Mouse (Mus musculus) lung, postnatal 14 days (tissue): Measurements from ENCODE around the gene Meis1.

ENCODE experiments used
- DNase-seq: peaks from one replicate; pipeline ENCODE4 v3.0.0; 2021

Gene Meis1

DNA sequence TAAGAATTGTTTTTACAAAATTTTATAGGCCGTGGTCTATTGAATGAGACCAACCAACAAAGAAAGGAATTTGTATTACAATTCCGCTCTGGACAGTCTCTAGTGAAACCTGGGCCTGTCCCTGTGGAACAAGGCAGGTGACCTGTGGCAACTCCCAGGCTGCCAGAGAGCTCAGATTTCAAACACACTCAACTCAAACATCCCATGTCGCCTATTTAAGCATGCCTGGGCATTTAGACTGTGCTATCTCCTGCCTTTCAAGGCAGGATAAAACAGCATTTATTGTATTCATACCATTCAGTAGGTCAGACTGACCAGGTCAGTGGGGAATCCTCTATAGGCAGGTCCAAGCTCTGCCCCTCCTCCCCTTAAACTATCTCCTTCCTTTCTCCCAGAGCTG is 73.0 kb downstream of the Meis1 start:
- no peak for DNase-seq

DNA sequence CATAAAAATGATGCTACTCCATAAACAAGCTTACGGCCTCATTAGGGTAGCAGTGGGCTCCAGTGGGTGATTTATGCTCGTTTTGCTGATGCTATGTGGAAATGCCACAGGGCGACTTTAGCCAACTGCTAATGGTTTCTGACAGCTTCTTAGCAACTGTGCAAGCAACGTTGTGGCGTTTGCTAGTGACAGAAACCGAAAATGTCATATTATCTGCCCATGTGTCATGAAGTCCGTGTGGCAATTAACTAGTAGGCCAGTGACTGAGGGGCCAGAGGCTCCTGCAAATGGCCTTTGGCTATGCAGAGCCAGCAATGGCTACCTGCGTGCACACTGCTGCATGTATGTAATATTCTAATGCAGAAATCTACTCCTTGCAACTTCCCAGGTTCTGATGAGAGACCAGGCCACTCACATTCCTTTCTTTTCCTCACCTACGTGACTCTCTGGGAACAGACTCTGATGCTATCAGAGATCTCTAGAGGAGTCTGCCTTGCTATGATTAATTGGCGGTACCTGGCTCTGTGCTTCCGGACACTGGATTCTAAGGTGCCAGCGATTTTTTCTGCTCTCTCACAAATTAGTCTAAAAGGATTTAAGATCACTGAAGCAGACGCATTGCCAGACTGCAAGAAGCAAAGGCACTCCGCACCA is 73.7 kb downstream of the Meis1 start:
- DNase-seq = no peak

DNA sequence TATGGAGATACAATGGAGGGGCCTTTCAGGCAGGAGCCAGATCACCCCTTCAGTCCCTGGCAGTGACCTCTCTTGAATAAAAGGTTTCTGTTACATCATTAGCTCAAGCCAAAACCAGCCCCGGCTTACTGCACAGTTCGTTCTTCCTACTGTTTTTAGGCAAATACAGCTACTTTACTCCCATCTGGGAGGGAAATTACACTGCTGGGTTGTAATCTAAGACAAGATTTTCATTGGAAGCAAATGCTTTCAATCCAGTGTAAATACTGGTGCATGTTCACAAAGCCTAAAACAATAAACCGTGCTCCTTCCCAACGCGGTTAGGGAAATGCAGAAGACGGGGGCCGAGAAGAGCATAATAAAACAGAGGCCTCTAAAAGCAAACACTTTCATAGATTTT is 74.6 kb downstream of the Meis1 start:
- no peak for DNase-seq

DNA sequence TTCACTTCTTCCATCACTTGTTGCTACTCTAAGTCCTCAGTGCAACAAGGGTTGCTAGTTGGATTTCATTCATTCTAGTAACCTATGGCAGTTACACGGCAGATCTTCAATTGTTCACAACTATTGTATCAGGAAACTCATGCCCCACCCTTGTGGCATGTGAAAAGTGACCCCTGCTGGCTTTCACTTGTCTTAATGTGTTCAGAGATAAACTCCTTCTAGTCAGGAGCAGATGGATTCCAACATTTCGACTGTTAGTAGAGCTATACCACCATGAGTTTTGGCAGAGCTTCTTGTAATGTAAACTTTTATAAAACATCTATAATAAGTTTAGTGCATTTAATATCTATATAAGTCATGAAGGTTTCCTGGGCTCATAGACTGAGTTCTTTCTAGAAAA is 75.8 kb downstream of the Meis1 start:
- no peak for DNase-seq

DNA sequence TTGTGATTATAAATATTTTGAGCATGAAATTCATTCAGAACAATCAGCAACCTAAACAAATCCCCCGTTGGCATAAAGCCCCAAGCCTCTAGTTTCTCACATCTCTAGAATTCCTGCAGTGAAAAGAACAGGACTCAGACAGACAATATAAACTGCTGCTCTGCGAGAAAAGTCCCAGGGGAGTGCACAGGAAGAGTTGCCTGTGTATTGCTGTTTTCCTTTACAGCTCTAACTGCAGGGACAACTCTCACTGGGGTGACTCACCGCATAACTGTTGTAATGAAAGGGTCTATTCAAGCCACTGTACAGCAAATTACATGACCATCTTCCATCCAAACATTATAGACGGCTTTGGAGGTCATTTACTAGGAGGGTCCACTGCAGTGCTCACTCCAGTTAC is 77.9 kb downstream of the Meis1 start:
- no peak for DNase-seq

DNA sequence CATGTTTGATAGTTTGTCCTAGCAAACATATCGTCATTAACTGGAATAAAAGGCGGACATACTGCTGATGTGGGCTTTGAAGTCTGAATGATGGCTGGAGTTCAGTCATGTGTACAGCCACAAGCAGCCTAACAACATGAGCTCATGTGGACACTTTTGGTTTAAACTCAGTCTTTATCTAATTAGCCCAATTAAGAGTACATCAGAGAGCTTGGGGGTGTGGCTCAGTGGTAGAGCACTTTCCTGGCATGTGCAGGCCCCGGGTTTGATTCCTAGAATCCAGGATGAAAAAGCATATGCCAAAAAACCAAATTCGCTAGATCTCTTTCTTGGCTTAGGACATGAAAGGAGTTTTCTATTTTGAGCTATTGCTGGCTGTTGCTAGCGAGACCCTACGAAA is 83.9 kb downstream of the Meis1 start:
- DNase-seq = no peak

DNA sequence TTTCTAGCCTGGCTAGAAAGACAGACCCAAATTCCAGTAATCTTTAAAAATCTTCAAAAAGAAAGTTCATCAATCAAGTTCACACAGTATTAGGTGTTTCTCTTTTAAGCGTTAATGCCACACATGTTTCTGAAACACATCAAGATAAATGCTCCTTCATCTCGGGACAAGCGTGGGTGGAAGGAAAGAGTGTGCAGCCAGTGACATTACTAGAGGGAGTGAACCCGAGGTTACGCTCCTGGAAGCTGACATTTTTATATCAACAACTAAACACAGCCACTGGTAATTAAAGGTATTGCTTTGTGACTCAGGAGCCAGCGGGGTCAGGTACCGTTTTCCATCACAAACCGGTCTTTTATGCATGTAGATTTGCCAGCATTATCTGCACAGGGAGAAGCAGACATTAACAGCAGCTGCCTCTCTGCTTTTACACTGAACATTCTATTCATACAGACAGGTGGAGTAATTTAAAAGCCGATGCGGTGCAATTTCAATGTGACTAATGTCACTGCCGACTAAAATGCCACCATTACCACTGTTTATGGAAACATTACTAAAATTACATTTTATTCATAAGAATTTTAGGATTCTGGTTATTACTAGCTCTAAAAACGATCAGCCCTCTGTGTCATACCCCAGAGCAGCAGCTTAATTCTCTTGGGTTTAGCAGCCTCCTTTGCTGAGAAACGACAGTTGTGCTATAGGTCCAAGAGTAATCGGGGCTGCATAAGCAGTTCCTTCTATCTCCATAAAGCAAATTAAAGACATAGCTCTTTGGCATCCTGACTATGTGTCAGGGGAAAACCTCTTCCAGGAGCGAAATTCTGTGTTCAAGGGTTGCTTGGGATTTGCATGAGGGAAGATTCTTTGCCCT is 87.5 kb downstream of the Meis1 start:
- DNase-seq = no peak

DNA sequence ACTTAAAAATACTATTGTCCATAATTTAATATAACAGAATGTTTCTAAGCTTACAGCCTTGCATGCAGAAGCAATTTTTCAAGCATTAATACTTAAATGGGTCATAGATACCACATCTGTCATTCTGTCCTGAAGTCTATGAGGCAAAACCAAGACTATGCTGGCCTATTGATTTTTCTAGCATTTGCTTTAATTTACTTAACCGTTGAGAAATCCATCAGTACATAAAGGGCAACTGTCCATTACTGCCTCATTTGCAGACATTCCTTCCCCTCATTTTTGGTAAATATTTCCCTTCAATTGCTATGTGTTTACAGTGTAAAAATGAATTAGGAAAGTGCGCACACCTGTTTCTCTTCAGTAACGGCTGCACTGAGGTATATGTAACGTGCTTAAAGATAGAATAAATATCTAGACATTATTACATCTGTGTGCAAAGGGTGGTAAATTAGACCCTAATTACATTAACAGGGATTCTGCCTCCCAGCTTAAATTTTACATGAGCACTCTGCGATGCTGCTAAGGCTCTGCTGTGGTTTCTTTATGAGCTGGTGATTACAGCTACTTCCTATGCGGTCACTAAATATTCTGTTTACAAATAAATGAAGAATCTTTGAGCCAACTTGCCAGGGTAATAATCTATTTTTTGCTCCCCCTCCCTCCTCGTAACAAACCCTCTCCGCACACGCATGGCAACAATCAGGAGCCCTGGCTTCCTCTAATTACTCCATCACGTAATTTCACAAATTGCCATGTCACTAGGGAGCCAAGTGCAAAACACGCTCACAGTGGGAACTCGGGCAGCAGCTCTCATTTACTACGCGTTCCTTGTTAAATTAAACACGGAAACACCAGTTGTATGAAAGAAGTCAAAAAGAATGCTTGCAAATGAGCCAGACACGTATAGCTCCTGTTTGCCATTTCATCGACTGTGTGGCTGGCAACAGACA is 88.7 kb downstream of the Meis1 start:
- no peak for DNase-seq

DNA sequence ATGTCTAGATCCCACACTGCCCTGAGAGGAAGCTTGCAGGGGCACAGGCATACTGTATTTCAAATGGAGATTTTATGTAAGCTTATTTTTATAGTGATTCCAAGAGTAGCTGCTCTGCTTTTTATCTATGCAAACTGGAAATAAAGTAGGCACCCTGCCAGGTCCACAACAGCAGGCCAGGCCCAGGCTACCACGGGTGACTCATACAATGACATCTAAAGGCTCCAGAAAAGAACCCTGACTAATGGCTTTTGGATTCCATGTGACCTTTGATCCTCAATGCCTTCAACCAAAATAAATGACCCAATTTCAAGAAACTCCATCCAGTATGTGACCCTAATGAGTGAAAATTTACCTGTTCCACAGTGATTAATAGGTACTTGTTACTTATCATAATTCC is 91.4 kb downstream of the Meis1 start:
- DNase-seq = peak; percentile 24

DNA sequence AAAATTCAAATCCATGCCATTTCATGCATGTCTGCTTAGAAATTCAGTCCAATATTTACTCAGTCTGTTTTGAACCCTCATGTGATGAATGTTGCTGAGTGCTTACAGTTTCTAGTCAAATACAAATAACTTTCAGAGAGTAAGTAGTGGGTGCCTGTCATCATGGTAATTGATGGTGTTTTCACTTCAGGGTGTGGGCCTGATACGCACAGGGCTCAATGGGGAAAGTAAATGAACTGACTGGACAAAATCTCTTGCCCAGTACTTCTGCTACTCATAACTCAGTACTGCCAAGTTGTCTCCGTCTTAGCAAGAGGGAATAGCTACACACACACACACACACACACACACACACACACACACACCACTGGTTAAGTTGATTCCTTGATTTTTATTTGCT is 92.0 kb downstream of the Meis1 start:
- DNase-seq = no peak

DNA sequence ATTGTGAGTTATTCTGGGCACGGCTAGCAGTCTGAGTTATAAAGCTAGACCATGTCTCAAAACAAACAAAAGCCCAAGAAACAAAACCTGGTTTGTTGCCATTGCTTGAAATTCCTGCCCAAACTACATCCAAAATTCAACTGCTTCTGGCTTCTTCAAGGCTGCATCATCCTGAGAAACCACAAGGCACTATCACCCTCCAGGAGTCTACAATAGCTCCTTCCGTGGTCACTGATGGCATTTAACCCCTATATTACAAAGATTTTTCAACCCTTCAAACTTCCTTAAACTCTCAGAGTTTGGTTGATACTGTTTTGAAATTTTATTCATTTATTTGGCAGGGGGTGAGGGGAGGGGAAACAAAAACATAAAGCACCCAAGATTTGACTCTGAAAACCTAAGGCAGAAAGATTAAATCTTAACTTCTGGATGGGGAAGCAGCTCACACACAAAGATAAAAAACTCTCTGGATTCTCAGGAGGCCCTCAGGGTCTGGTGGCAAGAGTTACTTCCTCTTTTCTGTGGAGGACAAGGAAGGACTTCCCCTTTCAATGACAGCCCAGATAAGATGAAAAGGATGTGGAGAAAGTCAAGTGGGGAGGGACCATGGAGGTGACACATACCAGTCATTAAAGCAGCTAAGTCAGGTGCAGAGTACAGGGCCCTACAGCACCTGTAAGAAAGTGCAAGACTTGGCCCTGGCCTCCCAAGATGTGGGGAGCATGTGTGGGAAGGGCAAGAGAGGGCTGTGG is 94.0 kb downstream of the Meis1 start:
- no peak for DNase-seq

DNA sequence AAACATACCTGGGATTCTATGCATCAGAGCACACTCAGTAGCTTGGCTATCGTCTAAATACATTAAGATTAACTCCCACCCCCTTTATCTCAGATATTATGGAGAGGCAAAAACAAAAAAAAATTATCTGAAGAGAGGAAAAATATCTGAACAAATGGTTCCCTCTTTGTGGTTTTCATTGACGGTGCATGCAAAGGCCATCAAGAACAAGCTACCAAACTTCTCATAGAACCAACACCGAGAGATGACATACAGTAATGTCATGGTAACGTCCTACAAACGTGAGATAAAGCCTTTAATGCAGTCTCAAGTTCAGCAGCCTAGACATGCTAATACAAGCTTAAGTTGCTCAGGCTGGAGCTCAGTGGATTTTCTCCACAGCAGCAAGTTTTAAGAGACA is 95.5 kb downstream of the Meis1 start:
- no peak for DNase-seq

DNA sequence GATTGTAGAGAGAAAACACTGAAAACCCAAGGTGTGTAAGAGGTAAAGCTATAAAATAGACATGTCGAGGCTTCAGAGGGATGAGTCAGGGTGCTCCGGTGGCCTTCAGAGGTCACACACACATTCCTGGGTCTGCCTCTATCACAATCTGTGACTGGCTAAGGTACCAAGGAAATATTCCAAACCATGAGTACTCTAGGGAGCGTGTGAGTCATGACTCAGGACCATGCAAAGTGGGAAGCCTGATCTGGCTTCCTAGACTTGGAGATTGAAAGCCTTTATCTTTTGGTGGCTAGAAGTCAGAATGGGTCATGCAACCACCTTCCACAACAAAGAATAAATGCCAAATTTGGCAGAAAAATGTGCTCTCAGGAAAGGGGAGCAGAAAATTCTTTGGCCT is 98.1 kb downstream of the Meis1 start:
- DNase-seq = no peak

DNA sequence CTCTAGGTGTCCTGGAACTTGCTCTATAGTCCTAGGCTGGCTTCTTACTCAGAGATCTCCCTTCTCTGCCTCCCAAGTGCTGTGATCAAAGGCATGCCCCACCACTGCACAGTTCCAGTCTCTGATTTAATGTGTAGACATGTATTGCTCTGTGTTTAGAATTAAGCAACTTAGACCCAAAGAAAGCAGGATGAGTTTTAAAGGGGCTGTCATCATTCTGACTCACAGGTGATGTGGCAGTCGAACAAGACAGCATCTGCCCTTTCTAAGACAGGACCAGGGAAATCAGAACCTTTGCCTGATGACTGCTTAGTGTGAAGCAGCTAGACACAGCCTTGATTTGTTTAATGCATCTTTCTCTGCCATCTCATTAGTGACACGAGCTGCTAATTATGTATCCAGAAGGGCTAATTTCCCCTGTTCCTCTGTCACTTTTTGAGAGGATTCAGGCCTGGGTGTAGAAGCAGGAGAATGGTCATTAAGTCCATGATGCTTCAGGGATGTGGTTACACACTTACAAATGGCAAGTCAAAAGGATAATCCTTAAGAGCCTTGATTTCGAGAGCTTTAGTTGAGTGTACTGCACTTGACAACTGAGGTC is 99.5 kb downstream of the Meis1 start:
- DNase-seq = no peak

DNA sequence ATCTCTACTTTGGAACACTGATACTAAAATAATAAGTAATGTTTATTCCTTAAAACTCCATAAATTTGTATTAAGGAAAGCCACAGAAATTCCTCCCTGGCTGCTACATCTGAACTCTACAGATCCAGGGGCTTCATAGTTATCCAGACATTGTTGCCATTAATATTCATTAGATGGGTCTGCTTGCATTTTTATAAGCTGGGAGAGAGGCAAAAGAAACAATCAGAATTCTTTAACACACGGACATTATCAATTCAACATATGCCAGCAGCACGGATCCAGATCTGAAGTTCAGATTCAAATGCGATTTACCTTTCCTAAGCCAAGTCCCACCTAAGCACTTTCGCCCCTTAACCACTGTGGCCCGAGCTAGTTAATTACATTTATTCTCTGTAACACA is 100.9 kb downstream of the Meis1 start:
- no peak for DNase-seq

DNA sequence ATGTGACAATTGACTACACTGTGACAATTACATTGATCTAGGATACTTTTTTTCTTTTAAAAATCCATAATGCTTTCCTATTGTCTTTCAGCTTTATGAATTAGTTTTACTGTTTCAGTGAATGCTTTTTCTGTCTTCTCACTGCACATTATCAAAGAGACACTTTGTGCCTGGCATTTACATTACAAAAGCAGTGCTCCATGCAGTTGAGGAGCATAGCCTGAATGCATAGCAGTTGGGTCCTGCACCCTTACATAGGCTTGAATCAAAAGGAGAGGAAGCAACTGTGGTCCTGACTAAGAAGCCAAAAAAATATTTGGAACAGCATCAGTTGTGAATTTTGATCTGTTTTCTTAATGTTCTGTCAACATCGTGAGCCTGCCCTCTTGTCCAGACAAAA is 105.5 kb downstream of the Meis1 start:
- no peak for DNase-seq

DNA sequence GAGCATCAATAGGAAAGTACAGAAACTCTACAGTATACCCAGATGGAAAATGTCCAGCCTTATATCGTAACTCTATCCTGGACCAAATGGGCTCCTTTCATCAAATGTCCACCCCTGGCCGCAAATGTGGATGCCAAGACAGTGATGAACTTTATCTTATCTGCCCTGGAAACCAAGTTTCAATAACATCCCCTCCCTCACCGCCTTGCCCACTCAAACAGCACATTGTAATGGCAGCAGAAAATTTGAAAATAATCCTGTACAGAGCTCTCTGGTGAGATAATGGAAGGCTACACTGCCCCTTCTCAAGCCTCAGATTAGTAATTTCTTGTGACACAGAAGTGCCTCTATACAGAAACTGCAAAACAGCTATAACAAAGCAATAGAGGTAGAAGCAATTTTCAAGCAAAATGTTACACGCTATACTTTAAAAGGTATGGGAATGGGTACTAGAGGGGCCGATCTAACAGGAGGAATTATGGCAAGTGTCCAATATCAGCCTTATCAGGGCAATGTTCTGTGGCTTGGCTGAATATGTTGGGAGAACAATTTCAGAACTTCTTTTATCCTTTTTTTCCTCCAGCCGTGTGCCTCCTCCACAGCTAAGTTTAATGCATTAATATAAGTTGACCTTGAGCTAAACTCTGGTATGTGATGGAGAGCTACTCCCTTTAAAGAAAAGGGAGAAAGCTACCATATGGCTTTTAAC is 106.3 kb downstream of the Meis1 start:
- DNase-seq = no peak

DNA sequence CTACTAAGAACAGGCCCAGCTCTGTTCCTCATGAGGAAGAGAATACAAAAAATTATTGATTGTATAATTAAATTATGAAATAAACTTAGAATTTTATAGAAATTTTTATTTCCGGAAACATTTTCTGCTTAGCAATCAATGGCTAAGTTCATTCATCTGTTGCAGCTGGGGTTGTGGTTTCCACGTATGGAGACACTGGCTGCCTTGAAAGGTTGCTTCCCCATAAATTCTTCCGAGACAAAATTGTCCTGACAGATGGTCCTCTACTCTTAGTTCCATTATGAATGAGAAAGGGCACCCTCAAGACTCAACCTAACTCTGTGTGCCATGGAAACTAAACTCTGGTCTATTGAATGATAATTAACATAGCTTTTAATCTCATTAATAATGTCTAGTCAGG is 111.9 kb downstream of the Meis1 start:
- no peak for DNase-seq

DNA sequence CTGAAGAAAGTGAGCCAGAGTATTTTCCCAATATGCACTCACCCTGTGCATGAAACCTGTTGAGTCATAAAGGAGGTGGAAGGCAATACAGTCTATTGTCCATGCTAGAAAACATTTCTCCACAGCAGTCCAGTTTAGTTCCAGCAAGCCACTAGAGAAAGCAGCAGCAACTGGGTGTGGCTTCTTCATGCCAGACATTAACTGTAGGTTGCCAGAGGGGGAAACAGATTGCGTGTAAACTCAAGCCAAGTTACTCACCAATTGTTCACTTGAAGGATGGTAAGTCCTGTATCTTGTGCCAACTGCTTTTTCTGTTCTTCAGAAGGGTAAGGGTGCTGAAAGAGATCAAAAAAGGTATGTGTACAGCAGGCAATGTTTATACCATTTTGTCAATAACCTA is 113.4 kb downstream of the Meis1 start:
- DNase-seq = no peak

DNA sequence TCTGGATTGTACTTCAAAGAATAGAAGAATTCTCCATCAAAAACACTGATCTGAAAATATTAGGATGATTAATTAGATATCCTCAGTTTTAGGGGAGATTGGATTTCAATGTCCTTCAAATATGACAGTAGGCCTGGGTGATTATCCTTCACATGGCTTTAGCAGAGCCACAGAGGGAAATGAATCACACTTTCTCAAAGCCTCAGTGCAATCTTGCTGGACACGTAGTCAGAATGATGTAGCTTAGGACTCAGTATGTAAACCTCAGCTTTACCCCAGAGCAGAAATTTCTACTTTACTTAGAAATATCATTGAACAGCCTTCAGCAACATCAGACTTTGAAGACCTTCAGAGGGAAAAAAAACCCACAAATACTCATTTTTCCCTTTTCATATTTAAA is 113.9 kb downstream of the Meis1 start:
- DNase-seq = no peak

DNA sequence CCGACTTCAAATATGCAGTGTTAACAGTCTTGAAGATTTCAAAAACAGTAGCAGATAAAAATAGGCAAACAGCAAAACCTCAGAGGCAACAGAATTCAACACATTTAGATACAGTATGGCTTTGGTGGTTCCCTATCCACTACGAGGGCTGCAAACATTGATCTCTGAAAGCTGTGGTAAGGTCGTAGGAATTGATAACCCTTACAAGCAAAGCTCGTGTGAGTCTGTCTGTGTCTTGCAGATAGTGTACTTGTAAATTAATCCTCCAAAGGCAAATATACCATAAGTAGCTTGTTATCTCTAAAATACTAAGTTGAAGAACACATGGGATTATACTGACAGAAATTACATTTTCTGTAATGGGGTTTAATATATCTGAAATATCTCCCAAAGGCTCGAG is 114.5 kb downstream of the Meis1 start:
- DNase-seq = no peak

DNA sequence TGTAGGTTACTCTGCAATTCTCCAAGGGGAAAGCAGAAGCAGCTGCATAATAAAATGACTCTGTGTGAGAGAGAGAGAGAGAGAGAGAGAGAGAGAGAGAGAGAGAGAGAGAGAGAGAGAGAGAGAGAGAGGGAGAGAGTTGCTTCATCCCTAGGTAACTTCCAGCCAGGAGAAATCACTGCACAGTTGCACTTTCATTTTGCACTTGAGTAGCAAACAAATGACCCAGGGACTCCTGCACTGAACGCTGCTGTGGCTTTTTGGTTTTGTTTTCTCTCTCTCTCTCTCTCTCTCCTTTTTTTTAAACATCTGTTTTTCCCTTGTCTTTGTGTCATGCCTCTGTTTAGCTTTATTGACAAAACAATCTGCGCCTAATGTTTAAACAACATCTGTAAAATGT is 118.3 kb downstream of the Meis1 start:
- no peak for DNase-seq
